Mouse (Mus musculus) midbrain, embryonic 11.5 days (tissue): ENCODE results near the gene Map3k15. TPM values are rescaled to one million over a fixed set of nuclear protein-coding genes. Genes with fewer than 3 reads are reported as not detected.

Experiments
- ATAC-seq: fragments of 200-750 bp; cut with Nextera tagmentation; 2 replicates; pipeline ENCODE4 v1.8.0; 2017; ENCODE audit warnings: moderate TSS enrichment, moderate library complexity; ENCODE audit not compliant: low FRiP score
- DNase-seq: peaks from one replicate; pipeline ENCODE4 v3.0.0; 2015; ENCODE audit warnings: low spot score; ENCODE audit errors: missing footprints
- H3K27ac ChIP-seq: fragments of 300-500 bp; sonication (generic); 2 replicates; pipeline ENCODE4 v1.5.1; 2014; ENCODE audit warnings: low read depth, low read length
- H3K27me3 ChIP-seq: fragments of 300-500 bp; sonication (generic); 2 replicates; pipeline ENCODE4 v1.6.1; 2014; ENCODE audit warnings: mild to moderate bottlenecking, low read length, moderate library complexity, mixed read lengths; ENCODE audit not compliant: control insufficient read depth, insufficient read depth
- H3K36me3 ChIP-seq: fragments of 300-500 bp; sonication (generic); 2 replicates; pipeline ENCODE4 v1.6.1; 2014; ENCODE audit warnings: mild to moderate bottlenecking, low read length, moderate library complexity, mixed read lengths; ENCODE audit not compliant: control insufficient read depth, insufficient read depth
- H3K4me1 ChIP-seq: fragments of 300-500 bp; sonication (generic); 2 replicates; pipeline ENCODE4 v1.6.1; 2014; ENCODE audit warnings: low read length; ENCODE audit not compliant: control insufficient read depth, insufficient read depth
- H3K4me2 ChIP-seq: fragments of 300-500 bp; sonication (generic); 2 replicates; pipeline ENCODE4 v1.6.1; 2014; ENCODE audit warnings: mild to moderate bottlenecking, moderate library complexity
- H3K4me3 ChIP-seq: fragments of 300-500 bp; sonication (generic); 2 replicates; pipeline ENCODE4 v1.5.1; 2014; ENCODE audit warnings: low read depth, low read length
- H3K9ac ChIP-seq: fragments of 300-500 bp; sonication (generic); 2 replicates; pipeline ENCODE4 v1.6.1; 2014; ENCODE audit warnings: low read length
- H3K9me3 ChIP-seq: fragments of 300-500 bp; sonication (generic); 2 replicates; pipeline ENCODE4 v1.6.1; 2016; ENCODE audit warnings: low read length; ENCODE audit not compliant: control insufficient read depth
- WGBS: fragments of 180-500 bp; shearing (Covaris S2); extraction: QIAGEN DNeasy Blood & Tissue Kit; methylation state at CpG from one replicate; pipeline ENCODE4 v1.1.7; 2014; 5-methylcytosine and 5-hydroxymethylcytosine counted together
- polyA plus RNA-seq: library from polyadenylated mRNA; unstranded; fragments of >200 nt; fragmentation: Nextera tagmentation; extraction: Ambion mirVana; gene quantifications from 2 replicates; pipeline ENCODE4 v1.2.1, GENCODE M21; 2014

Gene Map3k15
- polyA plus RNA-seq, 1 experiment from 2014 or later: 0.52 TPM

DNA sequence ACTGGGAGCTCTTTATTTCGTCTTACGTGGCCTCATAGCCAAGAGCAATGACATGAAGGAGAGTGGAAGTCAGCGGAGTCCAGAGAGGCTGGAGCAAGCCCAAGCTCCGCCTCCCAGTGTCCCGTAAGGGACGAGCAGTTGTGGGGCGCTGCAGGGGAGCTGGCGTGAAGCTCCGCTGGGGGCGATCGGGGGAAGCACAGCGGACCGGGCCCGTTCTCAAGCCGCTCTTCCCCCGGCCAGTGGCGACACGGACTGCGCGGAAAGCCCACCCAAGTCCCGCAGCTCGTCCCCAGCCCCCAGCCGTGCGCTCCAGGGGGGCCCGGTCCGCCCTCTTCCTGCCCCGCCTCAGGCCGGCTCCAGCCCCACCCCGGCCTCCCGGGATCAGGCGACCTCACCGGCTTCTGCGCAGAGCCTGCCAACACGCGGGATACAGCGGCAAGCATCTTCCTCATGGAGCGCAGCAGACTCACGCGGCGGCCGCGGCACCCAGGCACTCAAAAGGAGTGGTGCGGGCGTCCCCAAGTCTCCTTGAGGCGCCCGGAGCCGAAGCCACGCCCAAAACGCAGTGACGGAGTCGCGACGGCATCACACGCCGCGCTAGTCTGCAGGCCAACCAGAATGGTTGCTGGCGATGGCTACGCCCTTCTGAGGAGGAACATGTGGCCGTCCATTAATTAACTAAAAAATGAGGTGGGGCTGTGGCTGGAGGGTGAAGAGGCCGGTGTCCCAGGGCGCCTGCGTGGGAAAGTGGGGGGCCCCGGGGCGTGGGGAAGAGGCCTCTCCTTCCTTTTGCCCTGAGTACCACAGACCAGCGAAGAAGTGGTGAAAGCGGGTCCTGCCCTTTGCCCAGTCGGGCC is 149.9 kb downstream of the Map3k15 start, which contains the start of gene Pdha1:
Gene Pdha1 (minus strand): TSS at position 553 of the 857 bp plus-strand sequence.
- 12% methylated on average over 48 of the region's 67 CpGs for WGBS

DNA sequence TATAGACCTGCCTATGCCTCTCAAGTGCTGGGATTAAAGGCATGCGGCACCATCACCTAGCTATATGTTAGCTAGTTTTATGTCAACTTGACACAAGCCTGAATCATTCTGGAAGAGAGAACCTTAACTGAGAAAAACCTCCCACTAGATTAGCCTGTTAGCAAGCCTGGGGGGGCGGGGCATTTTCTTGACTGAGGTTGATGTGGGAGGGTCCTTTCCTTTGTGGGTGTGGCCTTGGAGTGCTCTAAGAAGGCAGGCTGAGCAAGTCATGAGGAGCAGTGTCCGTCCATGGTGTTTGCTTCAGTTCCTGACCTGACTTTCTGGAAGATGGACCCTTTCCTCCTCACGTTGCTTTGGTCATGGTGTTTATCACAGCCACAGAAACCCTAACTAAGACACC is 158.6 kb downstream of the Map3k15 start:
- Histone ChIP-seq H3K4me3 (no peak overlapping the region), H3K9ac (no peak overlapping the region), H3K27ac (no peak overlapping the region), H3K4me2 (no peak overlapping the region), H3K4me1 (no peaks in the 10 kb centered on the region), H3K27me3 (no peaks in the 10 kb centered on the region; the same call in none of the 2 replicates), H3K9me3 (no peaks in the 10 kb centered on the region), H3K36me3 (no peaks in the 10 kb centered on the region)
- ATAC-seq (no peak), DNase-seq (no peak)
- 85% methylated on average over 4 of the region's 4 CpGs for WGBS

More for the DNA sequence above, 149.9 kb downstream of the Map3k15 start, which contains the start of gene Pdha1:
- no peaks in the 10 kb centered on the region for H3K36me3 ChIP-seq
- H3K4me3 ChIP-seq: peak within 1 kb of the TSS; percentile 60
- ATAC-seq: peak; percentile 97
- no peaks in the 10 kb centered on the region; the same call in 1 of the 2 replicates for H3K4me1 ChIP-seq
- peak within 1 kb of the TSS; percentile 48; the same call in 1 of the 2 replicates for H3K27ac ChIP-seq
- H3K9ac ChIP-seq: peak within 1 kb of the TSS; percentile 67
- H3K27me3 ChIP-seq: peaks cover 6% of the 10 kb centered on the region
- no peaks in the 10 kb centered on the region for H3K9me3 ChIP-seq
- DNase-seq: peak; percentile 96
- peak within 1 kb of the TSS; percentile 64 for H3K4me2 ChIP-seq

DNA sequence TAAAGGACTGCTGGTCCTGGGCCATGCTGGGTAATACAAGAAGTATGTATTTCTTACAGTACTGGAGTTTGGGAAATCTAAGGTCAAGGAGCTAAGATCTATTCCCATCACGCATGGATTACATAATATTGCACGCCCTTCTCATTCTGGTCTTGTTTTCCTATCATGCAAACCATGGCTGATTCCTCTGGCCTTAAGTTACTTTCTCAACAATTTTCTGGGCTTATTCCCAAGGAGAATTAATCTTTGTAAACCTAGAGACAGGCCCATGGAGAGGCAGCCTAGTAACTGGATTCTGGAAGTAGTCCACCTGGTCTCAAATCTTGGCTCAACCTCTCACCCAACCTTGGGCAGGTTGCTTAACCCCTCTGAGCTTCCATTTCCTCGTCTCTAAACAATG is 159.2 kb downstream of the Map3k15 start:
- ATAC-seq (no peak), DNase-seq (no peak)
- WGBS: 88% methylated on average over 3 of the region's 3 CpGs
- Histone ChIP-seq H3K27ac (no peak overlapping the region), H3K27me3 (no peaks in the 10 kb centered on the region; the same call in none of the 2 replicates), H3K9ac (no peak overlapping the region), H3K4me1 (no peaks in the 10 kb centered on the region), H3K4me2 (no peak overlapping the region), H3K4me3 (no peak overlapping the region), H3K9me3 (no peaks in the 10 kb centered on the region), H3K36me3 (no peaks in the 10 kb centered on the region)

DNA sequence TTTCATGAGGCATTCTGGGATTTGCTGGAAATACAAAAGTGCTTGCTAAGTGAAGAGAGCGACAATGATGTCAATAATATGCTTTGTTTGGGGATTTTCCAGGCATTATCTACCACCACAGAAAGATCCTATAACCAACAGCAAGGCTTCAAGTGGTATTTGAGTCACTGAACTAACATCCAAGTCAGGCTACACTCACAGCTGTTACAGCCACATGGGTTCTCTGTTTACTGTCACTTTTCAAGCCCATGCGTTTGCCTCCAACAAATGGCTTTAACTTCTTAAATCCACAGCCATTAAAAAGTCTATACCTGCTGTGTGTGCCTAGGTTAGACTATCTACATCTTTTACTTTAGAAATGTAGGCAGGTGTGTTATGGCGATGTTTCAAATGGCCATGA is 160.6 kb downstream of the Map3k15 start:
- ATAC-seq (no peak), DNase-seq (no peak)
- Histone ChIP-seq H3K4me3 (no peak overlapping the region), H3K9ac (no peak overlapping the region), H3K4me2 (no peak overlapping the region), H3K27ac (no peak overlapping the region), H3K9me3 (no peaks in the 10 kb centered on the region), H3K36me3 (no peaks in the 10 kb centered on the region), H3K27me3 (no peaks in the 10 kb centered on the region; the same call in none of the 2 replicates), H3K4me1 (no peaks in the 10 kb centered on the region)
- 89% methylated on average over 3 of the region's 3 CpGs for WGBS

DNA sequence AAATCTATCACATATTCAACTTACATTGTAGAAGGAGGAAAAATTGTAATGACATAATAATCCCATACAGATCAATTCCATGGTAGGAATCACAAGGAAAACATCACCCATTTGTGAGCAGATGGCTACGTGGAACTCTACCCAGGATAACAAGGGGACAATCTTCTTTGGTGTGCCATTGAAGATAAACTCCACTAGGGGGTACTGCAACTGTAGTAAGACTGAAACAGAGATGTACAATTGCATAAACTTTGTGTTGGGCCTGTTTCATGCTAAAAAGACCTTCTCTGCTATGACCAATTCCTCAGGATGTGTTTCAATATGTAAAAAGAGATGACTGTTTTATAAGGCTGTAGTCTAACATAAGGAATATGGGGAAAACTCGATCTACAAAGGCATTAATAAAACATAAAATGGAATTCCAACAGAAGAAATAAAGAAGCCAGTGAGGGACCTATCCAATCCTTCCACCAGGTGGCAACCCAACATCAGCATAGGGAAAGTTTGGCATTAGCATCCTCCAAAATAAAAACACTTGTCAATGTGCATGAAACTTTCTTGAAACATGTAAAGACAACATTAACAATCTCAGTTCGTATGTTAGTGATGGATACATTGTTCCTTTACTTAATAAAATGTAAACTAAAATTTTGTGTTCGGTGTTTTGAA is 165.0 kb downstream of the Map3k15 start:
- H3K9ac ChIP-seq: no peak overlapping the region
- H3K4me1 ChIP-seq: no peaks in the 10 kb centered on the region
- ATAC-seq: no peak
- DNase-seq: no peak
- no peaks in the 10 kb centered on the region for H3K9me3 ChIP-seq
- WGBS: 57% methylated on average over 4 of the region's 4 CpGs
- H3K4me2 ChIP-seq: no peak overlapping the region
- no peaks in the 10 kb centered on the region for H3K36me3 ChIP-seq
- H3K27ac ChIP-seq: no peak overlapping the region
- H3K4me3 ChIP-seq: no peak overlapping the region
- no peaks in the 10 kb centered on the region; the same call in 1 of the 2 replicates for H3K27me3 ChIP-seq

DNA sequence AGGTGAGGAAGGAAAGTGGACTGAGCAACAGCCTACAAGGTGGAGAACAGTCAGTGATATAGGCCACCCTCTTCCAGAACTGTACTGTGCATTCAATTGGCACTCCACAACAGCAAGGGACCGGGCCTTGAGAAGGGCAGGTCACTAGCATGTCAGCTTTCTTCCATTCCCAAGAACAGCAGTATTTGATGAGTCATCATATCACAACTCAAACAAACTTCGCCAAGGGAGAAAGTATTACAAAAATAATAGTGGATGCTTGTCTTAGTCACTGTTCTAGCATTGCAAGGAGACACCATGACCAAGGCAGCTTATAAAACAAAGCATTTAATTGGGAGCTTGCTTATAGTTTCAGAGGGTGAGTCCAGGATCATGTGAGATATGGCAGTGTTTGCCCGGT is 176.0 kb downstream of the Map3k15 start:
- ATAC-seq (no peak), DNase-seq (no peak)
- Histone ChIP-seq H3K9me3 (no peaks in the 10 kb centered on the region), H3K4me3 (no peak overlapping the region), H3K4me2 (no peak overlapping the region), H3K4me1 (no peaks in the 10 kb centered on the region; the same call in 1 of the 2 replicates), H3K9ac (no peak overlapping the region), H3K36me3 (no peaks in the 10 kb centered on the region), H3K27ac (no peak overlapping the region), H3K27me3 (no peaks in the 10 kb centered on the region; the same call in 1 of the 2 replicates)
- WGBS: 86% methylated on average over 3 of the region's 3 CpGs

DNA sequence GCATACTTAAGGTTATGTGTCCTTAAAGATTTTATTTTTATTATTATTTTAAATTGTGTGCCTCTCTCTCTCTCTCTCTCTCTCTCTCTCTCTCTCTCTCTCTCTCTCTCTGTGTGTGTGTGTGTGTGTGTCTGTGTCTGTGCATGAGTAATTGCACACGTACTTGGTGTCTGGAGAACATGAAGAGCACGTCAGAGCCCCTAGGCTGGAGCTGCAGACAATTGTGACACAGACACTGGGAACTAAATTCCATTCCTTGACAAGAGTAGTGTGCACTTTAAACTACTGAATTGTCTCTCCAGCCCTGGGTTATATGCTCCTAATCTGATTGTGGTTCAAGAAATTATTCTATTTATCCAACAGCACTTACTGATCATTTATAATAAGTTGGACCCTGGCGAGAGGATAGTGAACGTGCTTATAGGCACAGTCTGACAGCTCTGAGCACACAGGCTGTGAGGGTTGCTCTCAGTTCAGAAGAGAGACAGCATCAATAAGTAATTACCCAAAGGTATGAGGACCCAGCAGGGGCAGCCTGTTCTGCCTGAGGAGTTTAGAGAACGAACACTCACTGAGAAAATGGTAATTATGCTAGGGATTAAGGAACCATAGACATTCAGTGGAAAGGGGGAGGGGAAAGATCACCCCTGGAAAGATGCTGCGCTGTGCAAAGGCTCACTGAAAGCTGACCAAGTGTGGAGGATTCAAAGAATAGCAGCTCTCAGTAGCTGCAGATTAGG is 178.2 kb downstream of the Map3k15 start:
- peak; percentile 89 for ATAC-seq
- no peaks in the 10 kb centered on the region for H3K9me3 ChIP-seq
- 32% methylated on average over 6 of the region's 6 CpGs for WGBS
- no peak overlapping the region for H3K4me2 ChIP-seq
- DNase-seq: peak; percentile 86
- H3K4me3 ChIP-seq: no peak overlapping the region
- no peaks in the 10 kb centered on the region; the same call in 1 of the 2 replicates for H3K27me3 ChIP-seq
- no peaks in the 10 kb centered on the region; the same call in 1 of the 2 replicates for H3K4me1 ChIP-seq
- no peaks in the 10 kb centered on the region for H3K36me3 ChIP-seq
- peak overlapping the region; percentile 71 for H3K27ac ChIP-seq
- no peak overlapping the region for H3K9ac ChIP-seq

DNA sequence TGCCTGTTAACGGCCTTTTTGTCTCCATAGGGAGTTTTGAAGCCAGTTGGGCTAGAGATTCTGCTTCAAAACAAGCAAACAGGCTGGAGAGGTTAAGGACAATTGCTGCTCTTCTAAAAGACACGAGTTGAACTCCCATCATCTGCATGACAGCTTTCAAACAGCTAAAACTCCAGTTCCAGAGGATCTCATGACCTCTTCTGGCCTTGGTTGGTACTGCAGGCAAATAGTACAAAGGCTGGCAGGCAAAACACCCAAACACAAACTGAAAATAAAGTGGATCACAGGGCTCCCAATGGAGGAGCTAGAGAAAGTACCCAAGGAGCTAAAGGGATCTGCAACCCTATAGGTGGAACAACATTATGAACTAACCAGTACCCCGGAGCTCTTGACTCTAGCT is 181.9 kb downstream of the Map3k15 start:
- H3K4me1 ChIP-seq: no peaks in the 10 kb centered on the region; the same call in 1 of the 2 replicates
- H3K4me2 ChIP-seq: no peak overlapping the region
- H3K9me3 ChIP-seq: no peaks in the 10 kb centered on the region
- H3K36me3 ChIP-seq: no peaks in the 10 kb centered on the region
- no peak for ATAC-seq
- DNase-seq: peak; percentile 96
- H3K4me3 ChIP-seq: no peak overlapping the region
- no peak overlapping the region for H3K9ac ChIP-seq
- no peak overlapping the region for H3K27ac ChIP-seq
- 17% methylated on average over 2 of the region's 3 CpGs for WGBS
- H3K27me3 ChIP-seq: no peaks in the 10 kb centered on the region
